In genomic region chr12:98430683-98431082, GRCm38 (mm10) we compare ENCODE assay signal across 18 mouse cellular contexts.
DNase-seq lines count a peak whose midpoint lies in the region; ATAC-seq and TF ChIP-seq lines count a peak whose summit lies in the region.
"Had no signal": no experiment of that assay in that cellular context is flagged by ENCODE, and none has a peak within 500 bp of the region (broad histone marks: within the 10 kb centered on the region; RNA-seq: fewer than 3 reads in every experiment).

No protein-coding gene starts in this region.

- H3K36me3 ChIP-seq in forebrain, embryonic 13.5 days (ENCODE audit: poor library complexity, severe bottlenecking): peaks cover 41% of the 10 kb centered on the region
- H3K36me3 ChIP-seq in forebrain, postnatal 0 days (ENCODE audit: insufficient read depth): peaks cover 27% of the 10 kb centered on the region
- peaks cover 28% of the 10 kb centered on the region for H3K36me3 ChIP-seq in hindbrain, embryonic 13.5 days
- H3K36me3 ChIP-seq in hindbrain, embryonic 10.5 days: peaks cover 32% of the 10 kb centered on the region
- H3K36me3 ChIP-seq in neural tube, embryonic 12.5 days: peaks cover 22% of the 10 kb centered on the region
- peaks cover 10% of the 10 kb centered on the region; the same call in 1 of the 2 replicates for H3K36me3 ChIP-seq in neural tube, embryonic 15.5 days
- H3K36me3 ChIP-seq: embryonic facial prominence, embryonic 12.5 days; heart, embryonic 13.5 days had no signal

- H3K9me3 ChIP-seq in forebrain, embryonic 13.5 days (replicated peaks): no peaks in the 10 kb centered on the region
- H3K9me3 ChIP-seq in forebrain, postnatal 0 days (ENCODE audit: low read length): no peaks in the 10 kb centered on the region
- H3K9me3 ChIP-seq in hindbrain, embryonic 13.5 days: no peaks in the 10 kb centered on the region
- H3K9me3 ChIP-seq in hindbrain, embryonic 10.5 days: no peaks in the 10 kb centered on the region
- no peaks in the 10 kb centered on the region for H3K9me3 ChIP-seq in neural tube, embryonic 12.5 days
- H3K9me3 ChIP-seq in neural tube, embryonic 15.5 days (replicated peaks): no peaks in the 10 kb centered on the region
- H3K9me3 ChIP-seq: embryonic facial prominence, embryonic 12.5 days; forebrain, embryonic 12.5 days; heart, embryonic 13.5 days had no signal

- H3K4me3 ChIP-seq in forebrain, embryonic 13.5 days: no peak overlapping the region
- H3K4me3 ChIP-seq in forebrain, postnatal 0 days (ENCODE audit: low read depth, low read length): no peak overlapping the region
- no peak overlapping the region for H3K4me3 ChIP-seq in hindbrain, embryonic 13.5 days
- no peak overlapping the region for H3K4me3 ChIP-seq in hindbrain, embryonic 10.5 days
- H3K4me3 ChIP-seq in neural tube, embryonic 12.5 days: no peak overlapping the region
- H3K4me3 ChIP-seq in neural tube, embryonic 15.5 days (replicated peaks): no peak overlapping the region
- H3K4me3 ChIP-seq: embryonic facial prominence, embryonic 12.5 days; forebrain, embryonic 12.5 days; gastrocnemius, adult 2 months; heart, embryonic 13.5 days had no signal

- H3K9ac ChIP-seq in forebrain, embryonic 13.5 days: no peak overlapping the region
- no peak overlapping the region for H3K9ac ChIP-seq in forebrain, postnatal 0 days
- H3K9ac ChIP-seq in hindbrain, embryonic 13.5 days: no peak overlapping the region
- no peak overlapping the region for H3K9ac ChIP-seq in neural tube, embryonic 12.5 days
- H3K9ac ChIP-seq in neural tube, embryonic 15.5 days (replicated peaks): no peak overlapping the region
- H3K9ac ChIP-seq: embryonic facial prominence, embryonic 12.5 days; forebrain, embryonic 12.5 days; heart, embryonic 13.5 days had no signal

- no peak overlapping the region for H3K4me2 ChIP-seq in forebrain, embryonic 13.5 days
- no peak overlapping the region for H3K4me2 ChIP-seq in forebrain, postnatal 0 days (ENCODE audit: low read depth)
- H3K4me2 ChIP-seq in hindbrain, embryonic 13.5 days: no peak overlapping the region
- H3K4me2 ChIP-seq in neural tube, embryonic 12.5 days (replicated peaks): no peak overlapping the region
- no peak overlapping the region for H3K4me2 ChIP-seq in neural tube, embryonic 15.5 days
- H3K4me2 ChIP-seq: embryonic facial prominence, embryonic 12.5 days; forebrain, embryonic 12.5 days; heart, embryonic 13.5 days had no signal

- no peak for DNase-seq in forebrain, postnatal 0 days
- DNase-seq in hindbrain, embryonic 10.5 days (ENCODE audit: low spot score): no peak
- DNase-seq in right cerebral cortex, postnatal 4 days: no peak
- DNase-seq: adrenal gland, postnatal 10 days; cerebellum, adult 11 months; cerebellum, adult 8-10 months; cerebellum, postnatal 14 days; embryo, embryonic 11 days; gastrocnemius, adult 2 months; gastrocnemius, postnatal 25 days; heart, postnatal 36 days had no signal

- H3K27me3 ChIP-seq in forebrain, embryonic 13.5 days: no peaks in the 10 kb centered on the region
- H3K27me3 ChIP-seq in forebrain, postnatal 0 days (ENCODE audit: insufficient read depth, low read length): no peaks in the 10 kb centered on the region
- no peaks in the 10 kb centered on the region for H3K27me3 ChIP-seq in hindbrain, embryonic 13.5 days
- no peaks in the 10 kb centered on the region for H3K27me3 ChIP-seq in hindbrain, embryonic 10.5 days (ENCODE audit: insufficient read depth, poor library complexity, severe bottlenecking)
- H3K27me3 ChIP-seq in neural tube, embryonic 12.5 days (replicated peaks): no peaks in the 10 kb centered on the region
- H3K27me3 ChIP-seq in neural tube, embryonic 15.5 days (replicated peaks): no peaks in the 10 kb centered on the region
- H3K27me3 ChIP-seq: embryonic facial prominence, embryonic 12.5 days; forebrain, embryonic 12.5 days; heart, embryonic 13.5 days had no signal

- H3K27ac ChIP-seq in forebrain, embryonic 13.5 days: no peak overlapping the region
- H3K27ac ChIP-seq in forebrain, postnatal 0 days (ENCODE audit: low read depth, low read length): no peak overlapping the region
- no peak overlapping the region for H3K27ac ChIP-seq in hindbrain, embryonic 13.5 days
- H3K27ac ChIP-seq in hindbrain, embryonic 10.5 days: no peak overlapping the region
- no peak overlapping the region for H3K27ac ChIP-seq in neural tube, embryonic 12.5 days
- no peak overlapping the region for H3K27ac ChIP-seq in neural tube, embryonic 15.5 days (replicated peaks)
- H3K27ac ChIP-seq: embryonic facial prominence, embryonic 12.5 days; forebrain, embryonic 12.5 days; gastrocnemius, adult 2 months; heart, embryonic 13.5 days had no signal

- WGBS in forebrain, embryonic 13.5 days: 89% methylated on average over 5 of the region's 5 CpGs
- 88% methylated on average over 5 of the region's 5 CpGs for WGBS in forebrain, postnatal 0 days
- 82% methylated on average over 5 of the region's 5 CpGs for WGBS in hindbrain, embryonic 13.5 days
- 86% methylated on average over 5 of the region's 5 CpGs for WGBS in hindbrain, embryonic 10.5 days
- WGBS in neural tube, embryonic 12.5 days: 80% methylated on average over 5 of the region's 5 CpGs
- WGBS in neural tube, embryonic 15.5 days: 64% methylated on average over 5 of the region's 5 CpGs

- no peaks in the 10 kb centered on the region for H3K4me1 ChIP-seq in forebrain, embryonic 13.5 days
- no peaks in the 10 kb centered on the region for H3K4me1 ChIP-seq in forebrain, postnatal 0 days (ENCODE audit: insufficient read depth)
- peaks cover 3% of the 10 kb centered on the region; the same call in 1 of the 2 replicates for H3K4me1 ChIP-seq in hindbrain, embryonic 13.5 days (replicated peaks)
- H3K4me1 ChIP-seq in hindbrain, embryonic 10.5 days (replicated peaks): no peaks in the 10 kb centered on the region
- 0 out of 2 replicates have a peak, but pooled peaks cover 3% of the 10 kb centered on the region for H3K4me1 ChIP-seq in neural tube, embryonic 12.5 days
- H3K4me1 ChIP-seq in neural tube, embryonic 15.5 days: 0 out of 2 replicates have a peak, but pooled peaks cover 5% of the 10 kb centered on the region
- H3K4me1 ChIP-seq: embryonic facial prominence, embryonic 12.5 days; forebrain, embryonic 12.5 days; heart, embryonic 13.5 days had no signal

- ATAC-seq in forebrain, embryonic 13.5 days: 0 out of 2 replicates have a peak, but pooled peaks have one; percentile 21
- no peak for ATAC-seq in forebrain, postnatal 0 days
- ATAC-seq in hindbrain, embryonic 13.5 days (ENCODE audit: low FRiP score): 0 out of 2 replicates have a peak, but pooled peaks have one; percentile 17
- 0 out of 2 replicates have a peak, but pooled peaks have one; percentile 53 for ATAC-seq in neural tube, embryonic 12.5 days (ENCODE audit: low FRiP score, low read depth)
- ATAC-seq in neural tube, embryonic 15.5 days (ENCODE audit: low FRiP score): no peak

- TF ChIP-seq CTCF in forebrain, postnatal 0 days (IDR thresholded peaks at IDR 0.05; ENCODE audit: low read depth): no peak

Comparison
In these comparisons a context has a peak if more than half of its experiments do, and no peak if none do; other contexts are left out.
1. ATAC-seq: peak in forebrain, embryonic 13.5 days (single experiment), hindbrain, embryonic 13.5 days (single experiment) and neural tube, embryonic 12.5 days (single experiment); none in forebrain, postnatal 0 days (single experiment) and neural tube, embryonic 15.5 days (single experiment).